Comparison of ENCODE assay signal across 22 mouse cellular contexts in genomic region chr3:34577115-34577514, GRCm38 (mm10).
DNase-seq lines count a peak whose midpoint lies in the region; ATAC-seq and TF ChIP-seq lines count a peak whose summit lies in the region.
"Had no signal": no experiment of that assay in that cellular context is flagged by ENCODE, and none has a peak within 500 bp of the region (broad histone marks: within the 10 kb centered on the region; RNA-seq: fewer than 3 reads in every experiment).

No protein-coding gene starts in this region.

- H3K36me3 ChIP-seq in forebrain, embryonic 14.5 days (ENCODE audit: control insufficient read depth, insufficient read depth, low read length) = no peaks in the 10 kb centered on the region
- no peaks in the 10 kb centered on the region for H3K36me3 ChIP-seq in forebrain, postnatal 0 days (ENCODE audit: insufficient read depth)
- no peaks in the 10 kb centered on the region for H3K36me3 ChIP-seq in midbrain, embryonic 12.5 days
- no peaks in the 10 kb centered on the region for H3K36me3 ChIP-seq in midbrain, postnatal 0 days (ENCODE audit: insufficient read depth, low read length)
- no peaks in the 10 kb centered on the region for H3K36me3 ChIP-seq in neural tube, embryonic 13.5 days
- H3K36me3 ChIP-seq in neural tube, embryonic 15.5 days = no peaks in the 10 kb centered on the region
- no peaks in the 10 kb centered on the region for H3K36me3 ChIP-seq in hindbrain, embryonic 16.5 days (ENCODE audit: control insufficient read depth, insufficient read depth, low read length)
- H3K36me3 ChIP-seq: embryonic facial prominence, embryonic 13.5 days; heart, embryonic 15.5 days had no signal

- H3K4me1 ChIP-seq in forebrain, embryonic 14.5 days (ENCODE audit: control insufficient read depth, insufficient read depth, low read length) = peaks cover 33% of the 10 kb centered on the region; the same call in 1 of the 2 replicates
- peaks cover 7% of the 10 kb centered on the region; the same call in 1 of the 2 replicates for H3K4me1 ChIP-seq in forebrain, postnatal 0 days (ENCODE audit: insufficient read depth)
- H3K4me1 ChIP-seq in midbrain, embryonic 12.5 days = peaks cover 47% of the 10 kb centered on the region
- no peaks in the 10 kb centered on the region; the same call in 1 of the 2 replicates for H3K4me1 ChIP-seq in midbrain, postnatal 0 days (ENCODE audit: insufficient read depth, low read length)
- H3K4me1 ChIP-seq in neural tube, embryonic 13.5 days (replicated peaks) = peaks cover 46% of the 10 kb centered on the region
- peaks cover 14% of the 10 kb centered on the region for H3K4me1 ChIP-seq in neural tube, embryonic 15.5 days
- H3K4me1 ChIP-seq in hindbrain, embryonic 16.5 days (ENCODE audit: control insufficient read depth, insufficient read depth, low read depth, low read length) = 0 out of 2 replicates have a peak, but pooled peaks cover 3% of the 10 kb centered on the region
- H3K4me1 ChIP-seq: embryonic facial prominence, embryonic 13.5 days; heart, embryonic 15.5 days had no signal

- H3K9me3 ChIP-seq in forebrain, embryonic 14.5 days (replicated peaks; ENCODE audit: control insufficient read depth, low read length) = no peaks in the 10 kb centered on the region
- H3K9me3 ChIP-seq in forebrain, postnatal 0 days (ENCODE audit: low read length) = no peaks in the 10 kb centered on the region
- H3K9me3 ChIP-seq in midbrain, embryonic 12.5 days = no peaks in the 10 kb centered on the region
- no peaks in the 10 kb centered on the region for H3K9me3 ChIP-seq in midbrain, postnatal 0 days (ENCODE audit: low read length)
- H3K9me3 ChIP-seq in neural tube, embryonic 13.5 days = no peaks in the 10 kb centered on the region
- no peaks in the 10 kb centered on the region for H3K9me3 ChIP-seq in neural tube, embryonic 15.5 days (replicated peaks)
- H3K9me3 ChIP-seq in hindbrain, embryonic 16.5 days (ENCODE audit: control insufficient read depth, low read length) = no peaks in the 10 kb centered on the region
- H3K9me3 ChIP-seq: embryonic facial prominence, embryonic 13.5 days; heart, embryonic 15.5 days had no signal

- DNase-seq in forebrain, embryonic 14.5 days (ENCODE audit: low spot score) = peak; percentile 34
- no peak for DNase-seq in forebrain, postnatal 0 days
- no peak for DNase-seq in midbrain, postnatal 0 days (ENCODE audit: low spot score)
- no peak for DNase-seq in lung, postnatal 25 days (ENCODE audit: low spot score)
- DNase-seq: adrenal gland, postnatal 14 days; cerebellum, adult 18-20 months; cerebellum, adult 9-11 months; cerebellum, postnatal 36 days; gastrocnemius, postnatal 10 days; heart, adult 2 months; heart, postnatal 14 days; kidney, adult 11 months had no signal

- no peak for ATAC-seq in forebrain, embryonic 14.5 days
- no peak for ATAC-seq in forebrain, postnatal 0 days
- ATAC-seq in midbrain, embryonic 12.5 days (ENCODE audit: low FRiP score, low read depth) = no peak
- ATAC-seq in midbrain, postnatal 0 days (ENCODE audit: low FRiP score) = no peak
- ATAC-seq in neural tube, embryonic 13.5 days (ENCODE audit: low read depth) = no peak
- ATAC-seq in neural tube, embryonic 15.5 days (ENCODE audit: low FRiP score) = no peak
- ATAC-seq in hindbrain, embryonic 16.5 days = no peak
- ATAC-seq: activated CD4-positive, CD25-positive, alpha-beta regulatory T cell, adult 4 months; Patski had no signal

- TF ChIP-seq CTCF in forebrain, postnatal 0 days (IDR thresholded peaks at IDR 0.05; ENCODE audit: low read depth) = no peak
- TF ChIP-seq CTCF in midbrain, postnatal 0 days (IDR thresholded peaks at IDR 0.05) = no peak

- H3K27me3 ChIP-seq in forebrain, embryonic 14.5 days (replicated peaks; ENCODE audit: control insufficient read depth, insufficient read depth, low read length) = no peaks in the 10 kb centered on the region; the same call in 1 of the 2 replicates
- no peaks in the 10 kb centered on the region for H3K27me3 ChIP-seq in forebrain, postnatal 0 days (ENCODE audit: insufficient read depth, low read length)
- H3K27me3 ChIP-seq in midbrain, embryonic 12.5 days = 0 out of 2 replicates have a peak, but pooled peaks cover 9% of the 10 kb centered on the region
- no peaks in the 10 kb centered on the region for H3K27me3 ChIP-seq in midbrain, postnatal 0 days (ENCODE audit: insufficient read depth, low read length)
- H3K27me3 ChIP-seq in neural tube, embryonic 13.5 days = 0 out of 2 replicates have a peak, but pooled peaks cover 4% of the 10 kb centered on the region
- no peaks in the 10 kb centered on the region for H3K27me3 ChIP-seq in neural tube, embryonic 15.5 days (replicated peaks)
- H3K27me3 ChIP-seq in hindbrain, embryonic 16.5 days (replicated peaks; ENCODE audit: control insufficient read depth, insufficient read depth, low read length) = no peaks in the 10 kb centered on the region
- H3K27me3 ChIP-seq: CH12.LX; heart, embryonic 15.5 days had no signal

- no peak overlapping the region for H3K9ac ChIP-seq in forebrain, embryonic 14.5 days (ENCODE audit: low read length)
- no peak overlapping the region for H3K9ac ChIP-seq in forebrain, postnatal 0 days
- H3K9ac ChIP-seq in midbrain, embryonic 12.5 days (replicated peaks) = no peak overlapping the region
- H3K9ac ChIP-seq in midbrain, postnatal 0 days (replicated peaks; ENCODE audit: low read length, poor library complexity, severe bottlenecking) = no peak overlapping the region
- H3K9ac ChIP-seq in neural tube, embryonic 13.5 days = no peak overlapping the region
- H3K9ac ChIP-seq in neural tube, embryonic 15.5 days (replicated peaks) = no peak overlapping the region
- H3K9ac ChIP-seq in hindbrain, embryonic 16.5 days (ENCODE audit: low read depth, low read length) = no peak overlapping the region
- H3K9ac ChIP-seq: embryonic facial prominence, embryonic 13.5 days; heart, embryonic 15.5 days had no signal

- 33% methylated on average over 6 of the region's 6 CpGs for WGBS in forebrain, embryonic 14.5 days
- 39% methylated on average over 6 of the region's 6 CpGs for WGBS in forebrain, postnatal 0 days
- 59% methylated on average over 6 of the region's 6 CpGs for WGBS in midbrain, embryonic 12.5 days
- 54% methylated on average over 6 of the region's 6 CpGs for WGBS in midbrain, postnatal 0 days
- WGBS in neural tube, embryonic 13.5 days = 62% methylated on average over 6 of the region's 6 CpGs
- WGBS in neural tube, embryonic 15.5 days = 49% methylated on average over 6 of the region's 6 CpGs
- 55% methylated on average over 6 of the region's 6 CpGs for WGBS in hindbrain, embryonic 16.5 days

- no peak overlapping the region for H3K27ac ChIP-seq in forebrain, embryonic 14.5 days (ENCODE audit: low read depth, low read length)
- no peak overlapping the region for H3K27ac ChIP-seq in forebrain, postnatal 0 days (ENCODE audit: low read depth, low read length)
- H3K27ac ChIP-seq in midbrain, embryonic 12.5 days (replicated peaks) = 0 out of 2 replicates have a peak overlapping the region, but pooled peaks have one; percentile 16
- H3K27ac ChIP-seq in midbrain, postnatal 0 days (ENCODE audit: low read depth, low read length) = no peak overlapping the region
- 0 out of 2 replicates have a peak overlapping the region, but pooled peaks have one; percentile 18 for H3K27ac ChIP-seq in neural tube, embryonic 13.5 days (replicated peaks)
- no peak overlapping the region for H3K27ac ChIP-seq in neural tube, embryonic 15.5 days (replicated peaks)
- peak overlapping the region; percentile 24; the same call in 1 of the 2 replicates for H3K27ac ChIP-seq in hindbrain, embryonic 16.5 days (ENCODE audit: low read depth, low read length)
- H3K27ac ChIP-seq: embryonic facial prominence, embryonic 13.5 days; heart, adult 2 months; heart, embryonic 15.5 days had no signal

- H3K4me2 ChIP-seq in forebrain, embryonic 14.5 days (ENCODE audit: low read length) = no peak overlapping the region
- H3K4me2 ChIP-seq in forebrain, postnatal 0 days (ENCODE audit: low read depth) = no peak overlapping the region
- H3K4me2 ChIP-seq in midbrain, embryonic 12.5 days (replicated peaks) = no peak overlapping the region
- no peak overlapping the region for H3K4me2 ChIP-seq in midbrain, postnatal 0 days (ENCODE audit: low read depth, low read length, poor library complexity, severe bottlenecking)
- no peak overlapping the region for H3K4me2 ChIP-seq in neural tube, embryonic 13.5 days
- H3K4me2 ChIP-seq in neural tube, embryonic 15.5 days = no peak overlapping the region
- H3K4me2 ChIP-seq in hindbrain, embryonic 16.5 days (ENCODE audit: low read length) = no peak overlapping the region
- H3K4me2 ChIP-seq: embryonic facial prominence, embryonic 13.5 days; heart, embryonic 11.5 days; heart, embryonic 15.5 days had no signal

- H3K4me3 ChIP-seq in forebrain, embryonic 14.5 days (ENCODE audit: low read depth, low read length) = no peak overlapping the region
- no peak overlapping the region for H3K4me3 ChIP-seq in forebrain, postnatal 0 days (ENCODE audit: low read depth, low read length)
- no peak overlapping the region for H3K4me3 ChIP-seq in midbrain, embryonic 12.5 days
- no peak overlapping the region for H3K4me3 ChIP-seq in midbrain, postnatal 0 days (ENCODE audit: low read depth, low read length)
- H3K4me3 ChIP-seq in neural tube, embryonic 13.5 days = no peak overlapping the region
- no peak overlapping the region for H3K4me3 ChIP-seq in neural tube, embryonic 15.5 days (replicated peaks)
- H3K4me3 ChIP-seq in hindbrain, embryonic 16.5 days (ENCODE audit: low read length) = no peak overlapping the region
- H3K4me3 ChIP-seq: embryonic facial prominence, embryonic 13.5 days; heart, adult 2 months; heart, embryonic 15.5 days had no signal

Comparison
In these comparisons a context has a peak if more than half of its experiments do, and no peak if none do; other contexts are left out.
1. H3K27ac ChIP-seq: peak in midbrain, embryonic 12.5 days (single experiment), neural tube, embryonic 13.5 days (single experiment) and hindbrain, embryonic 16.5 days (single experiment); none in forebrain, embryonic 14.5 days (single experiment), forebrain, postnatal 0 days (single experiment), midbrain, postnatal 0 days (single experiment) and neural tube, embryonic 15.5 days (single experiment).